Mouse (Mus musculus) heart, postnatal 0 days (tissue): ENCODE data around the gene Gpr132.

Experiments
- CTCF ChIP-seq: IDR thresholded peaks from 2 replicates; pipeline ENCODE4 v1.5.1; 2016; ENCODE audit warnings: antibody characterized with exemption, control low read depth, low read depth
- EP300 ChIP-seq: IDR thresholded peaks from 2 replicates; pipeline ENCODE4 v1.6.1; 2016; ENCODE audit warnings: antibody characterized with exemption, low read depth

DNA sequence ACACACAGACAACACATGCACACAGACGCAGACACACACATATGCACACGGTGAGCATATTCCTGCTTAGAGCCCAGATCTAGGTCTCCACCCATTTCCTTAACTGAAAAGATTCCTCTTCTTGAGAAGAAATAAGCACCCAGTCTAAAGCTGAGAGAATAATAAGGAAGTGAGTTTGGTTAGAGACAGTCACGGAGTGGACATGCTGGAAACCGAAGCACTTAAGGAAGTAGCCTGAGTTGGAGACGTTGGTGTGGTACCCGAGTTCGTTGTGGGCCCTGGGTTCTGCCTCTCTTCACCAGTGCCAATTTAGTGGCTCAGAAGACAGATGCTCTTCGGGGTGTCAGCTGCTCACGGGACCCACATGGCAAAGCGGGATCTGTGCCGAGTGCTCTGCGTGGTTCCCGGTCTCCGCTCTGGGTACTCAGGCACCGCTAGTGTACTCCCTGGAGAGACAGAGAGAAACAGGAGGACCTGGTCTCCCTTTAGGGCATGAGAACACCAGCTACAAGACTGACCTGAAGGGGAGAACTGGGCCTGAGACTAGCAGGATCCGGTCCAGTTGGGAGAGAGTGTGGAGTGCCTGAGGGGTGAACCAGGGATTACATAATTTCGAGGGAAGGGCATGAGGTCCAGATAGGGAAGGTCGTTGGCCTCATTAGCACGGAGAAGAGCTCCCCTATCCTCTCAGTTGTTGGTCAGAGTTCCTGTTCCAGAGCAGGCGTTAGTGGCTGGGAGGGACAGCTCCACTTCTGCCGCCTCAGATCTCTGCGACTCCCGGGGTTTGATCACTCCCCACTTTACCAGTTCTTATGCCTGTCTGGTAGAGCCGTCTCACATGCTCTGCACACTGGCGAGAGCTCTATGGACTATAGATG is 27.6 kb downstream of the Gpr132 start:
- TF ChIP-seq CTCF (no peak), EP300 (no peak)
